Mouse (Mus musculus): ENCODE data around the gene Egfl8.

- TF ChIP-seq TAL1 (IDR thresholded peaks at IDR 0.05; ENCODE audit: low read length) (no peak), GATA1 (IDR thresholded peaks at IDR 0.05; ENCODE audit: low read length) (no peak)
Measured at GRCm38 (mm10) chr17:34583397-34583796, 32.4 kb downstream of the Egfl8 start.
